Mouse (Mus musculus) limb, embryonic 15.5 days (tissue): ENCODE data around the gene Gm27029. TPM values are rescaled to one million over a fixed set of nuclear protein-coding genes. Genes with fewer than 3 reads are reported as not detected.

Experiments used
- ATAC-seq: fragments of 200-750 bp; cut with Nextera tagmentation; 2 replicates; pipeline ENCODE4 v1.8.0; 2017; ENCODE audit warnings: low read depth, moderate TSS enrichment; ENCODE audit not compliant: insufficient number of reproducible peaks, low FRiP score, low TSS enrichment
- H3K27ac ChIP-seq: fragments of 300-500 bp; sonication (generic); 2 replicates; pipeline ENCODE4 v1.5.1; 2015; ENCODE audit warnings: moderate library complexity, mild to moderate bottlenecking, inconsistent platforms
- H3K27me3 ChIP-seq: fragments of 300-500 bp; sonication (generic); 2 replicates; pipeline ENCODE4 v1.6.1; 2015; ENCODE audit warnings: inconsistent platforms
- H3K36me3 ChIP-seq: fragments of 300-500 bp; sonication (generic); 2 replicates; pipeline ENCODE4 v1.6.1; 2015; ENCODE audit warnings: inconsistent platforms
- H3K4me1 ChIP-seq: fragments of 300-500 bp; sonication (generic); 2 replicates; pipeline ENCODE4 v1.6.1; 2015; ENCODE audit warnings: inconsistent platforms
- H3K4me2 ChIP-seq: fragments of 300-500 bp; sonication (generic); 2 replicates; pipeline ENCODE4 v1.6.1; 2015; ENCODE audit warnings: mild to moderate bottlenecking, inconsistent platforms
- H3K4me3 ChIP-seq: fragments of 300-500 bp; sonication (generic); 2 replicates; pipeline ENCODE4 v1.5.1; 2015; ENCODE audit warnings: mild to moderate bottlenecking, inconsistent platforms
- H3K9ac ChIP-seq: fragments of 300-500 bp; sonication (generic); 2 replicates; pipeline ENCODE4 v1.6.1; 2015; ENCODE audit warnings: inconsistent platforms
- H3K9me3 ChIP-seq: fragments of 300-500 bp; sonication (generic); 2 replicates; pipeline ENCODE4 v1.6.1; 2016; ENCODE audit warnings: inconsistent platforms
- WGBS: fragments of 180-500 bp; shearing (Covaris S2); methylation state at CpG from one replicate; pipeline ENCODE4 v1.1.7; 2015; 5-methylcytosine and 5-hydroxymethylcytosine counted together
- polyA plus RNA-seq: library from polyadenylated mRNA; unstranded; fragments of >200 nt; fragmentation: Nextera tagmentation; extraction: Ambion mirVana; gene quantifications from 2 replicates; pipeline ENCODE4 v1.2.1, GENCODE M21; 2015

Gm27029 gene
- polyA plus RNA-seq, 1 experiment from 2014 or later = 11.8 TPM

- peak within 1 kb of the TSS; percentile 92 for H3K4me3 ChIP-seq
- no peaks in the 10 kb centered on the region for H3K27me3 ChIP-seq
- H3K4me2 ChIP-seq = peak within 1 kb of the TSS; percentile 90
- H3K9me3 ChIP-seq = no peaks in the 10 kb centered on the region
- peak within 1 kb of the TSS; percentile 70 for H3K9ac ChIP-seq
- peak within 1 kb of the TSS; percentile 91 for H3K27ac ChIP-seq
- 1% methylated on average over 58 of the region's 60 CpGs for WGBS
- H3K36me3 ChIP-seq = peaks cover 16% of the 10 kb centered on the region
- peaks cover 51% of the 10 kb centered on the region for H3K4me1 ChIP-seq
- ATAC-seq = peak; percentile 59
These were observed 41.4 kb upstream of the Gm27029 start, which contains the start of gene Vat1 for GRCm38 (mm10) chr11:101465869-101466551. Gene Vat1 (minus strand): TSS chr11:101466230.

GRCm38 (mm10) chr11:101465101-101465868 lies 40.7 kb upstream of the Gm27029 start:
- H3K27me3 ChIP-seq = no peaks in the 10 kb centered on the region
- ATAC-seq = peak; percentile 55; the same call in 1 of the 2 replicates
- H3K9ac ChIP-seq = peak overlapping the region; percentile 70
- peak overlapping the region; percentile 90 for H3K4me2 ChIP-seq
- WGBS = 1% methylated on average over 51 of the region's 51 CpGs
- peaks cover 51% of the 10 kb centered on the region for H3K4me1 ChIP-seq
- peak overlapping the region; percentile 91 for H3K27ac ChIP-seq
- peak overlapping the region; percentile 92 for H3K4me3 ChIP-seq
- peaks cover 22% of the 10 kb centered on the region for H3K36me3 ChIP-seq
- H3K9me3 ChIP-seq = no peaks in the 10 kb centered on the region

GRCm38 (mm10) chr11:101464211-101465100 lies 39.9 kb upstream of the Gm27029 start, which contains the start of gene Rnd2:
Gene Rnd2 (plus strand): TSS chr11:101464999.
- peak within 1 kb of the TSS; percentile 91 for H3K27ac ChIP-seq
- no peaks in the 10 kb centered on the region for H3K27me3 ChIP-seq
- H3K36me3 ChIP-seq = peaks cover 31% of the 10 kb centered on the region
- peaks cover 51% of the 10 kb centered on the region for H3K4me1 ChIP-seq
- peak within 1 kb of the TSS; percentile 90 for H3K4me2 ChIP-seq
- peak within 1 kb of the TSS; percentile 92 for H3K4me3 ChIP-seq
- WGBS = 7% methylated on average over 12 of the region's 12 CpGs
- peak within 1 kb of the TSS; percentile 70 for H3K9ac ChIP-seq
- no peaks in the 10 kb centered on the region for H3K9me3 ChIP-seq
- 0 out of 2 replicates have a peak, but pooled peaks have one; percentile 0 for ATAC-seq

- Histone ChIP-seq H3K4me1 (peaks cover 47% of the 10 kb centered on the region), H3K4me3 (no peak overlapping the region), H3K9ac (no peak overlapping the region), H3K27me3 (no peaks in the 10 kb centered on the region), H3K27ac (no peak overlapping the region), H3K36me3 (peaks cover 45% of the 10 kb centered on the region), H3K9me3 (no peaks in the 10 kb centered on the region), H3K4me2 (no peak overlapping the region)
- no peak for ATAC-seq
- WGBS = 38% methylated on average over 13 of the region's 13 CpGs
These were observed 38.2 kb upstream of the Gm27029 start for GRCm38 (mm10) chr11:101462583-101463440.

- no peak overlapping the region for H3K4me3 ChIP-seq
- H3K36me3 ChIP-seq = peaks cover 51% of the 10 kb centered on the region
- H3K9me3 ChIP-seq = no peaks in the 10 kb centered on the region
- peaks cover 40% of the 10 kb centered on the region for H3K4me1 ChIP-seq
- no peak overlapping the region for H3K4me2 ChIP-seq
- ATAC-seq = no peak
- no peak overlapping the region for H3K9ac ChIP-seq
- WGBS = 87% methylated on average over 14 of the region's 14 CpGs
- H3K27me3 ChIP-seq = no peaks in the 10 kb centered on the region
- H3K27ac ChIP-seq = no peak overlapping the region
These were observed 37.5 kb upstream of the Gm27029 start for GRCm38 (mm10) chr11:101462141-101462540.

GRCm38 (mm10) chr11:101460321-101460720 lies 35.7 kb upstream of the Gm27029 start:
- Histone ChIP-seq H3K4me1 (peaks cover 30% of the 10 kb centered on the region), H3K9ac (no peak overlapping the region), H3K4me2 (no peak overlapping the region), H3K36me3 (peaks cover 61% of the 10 kb centered on the region), H3K27ac (no peak overlapping the region), H3K9me3 (no peaks in the 10 kb centered on the region), H3K4me3 (no peak overlapping the region), H3K27me3 (no peaks in the 10 kb centered on the region)
- 85% methylated on average over 15 of the region's 15 CpGs for WGBS
- ATAC-seq = no peak

- H3K9me3 ChIP-seq = no peaks in the 10 kb centered on the region
- peaks cover 30% of the 10 kb centered on the region for H3K4me1 ChIP-seq
- H3K27ac ChIP-seq = no peak overlapping the region
- no peaks in the 10 kb centered on the region for H3K27me3 ChIP-seq
- no peak for ATAC-seq
- no peak overlapping the region for H3K4me3 ChIP-seq
- H3K4me2 ChIP-seq = no peak overlapping the region
- H3K36me3 ChIP-seq = peaks cover 61% of the 10 kb centered on the region
- H3K9ac ChIP-seq = no peak overlapping the region
- WGBS = 50% methylated on average over 6 of the region's 6 CpGs
These were observed 35.1 kb upstream of the Gm27029 start for GRCm38 (mm10) chr11:101459716-101460115.

- H3K4me3 ChIP-seq = no peak overlapping the region
- ATAC-seq = no peak
- H3K9ac ChIP-seq = no peak overlapping the region
- no peaks in the 10 kb centered on the region for H3K27me3 ChIP-seq
- H3K4me2 ChIP-seq = no peak overlapping the region
- 83% methylated on average over 12 of the region's 12 CpGs for WGBS
- H3K9me3 ChIP-seq = no peaks in the 10 kb centered on the region
- H3K36me3 ChIP-seq = peaks cover 61% of the 10 kb centered on the region
- no peak overlapping the region for H3K27ac ChIP-seq
- peaks cover 20% of the 10 kb centered on the region; the same call in 1 of the 2 replicates for H3K4me1 ChIP-seq
These were observed 33.6 kb upstream of the Gm27029 start for GRCm38 (mm10) chr11:101458217-101458616.

GRCm38 (mm10) chr11:101457631-101458030 lies 33.0 kb upstream of the Gm27029 start:
- Histone ChIP-seq H3K4me2 (no peak overlapping the region), H3K4me3 (no peak overlapping the region), H3K27me3 (no peaks in the 10 kb centered on the region), H3K9me3 (no peaks in the 10 kb centered on the region), H3K27ac (no peak overlapping the region), H3K4me1 (peaks cover 15% of the 10 kb centered on the region; the same call in 1 of the 2 replicates), H3K36me3 (peaks cover 60% of the 10 kb centered on the region), H3K9ac (no peak overlapping the region)
- ATAC-seq = no peak
- 90% methylated on average over 9 of the region's 9 CpGs for WGBS

GRCm38 (mm10) chr11:101455627-101456026 lies 31.0 kb upstream of the Gm27029 start:
- H3K4me1 ChIP-seq = peaks cover 14% of the 10 kb centered on the region; the same call in 1 of the 2 replicates

More at GRCm38 (mm10) chr11:101455627-101456026, 31.0 kb upstream of the Gm27029 start:
- 82% methylated on average over 7 of the region's 7 CpGs for WGBS
- H3K27ac ChIP-seq = no peak overlapping the region
- no peaks in the 10 kb centered on the region for H3K9me3 ChIP-seq
- no peak overlapping the region for H3K4me3 ChIP-seq
- peaks cover 42% of the 10 kb centered on the region for H3K36me3 ChIP-seq
- H3K4me2 ChIP-seq = no peak overlapping the region
- H3K27me3 ChIP-seq = no peaks in the 10 kb centered on the region
- no peak for ATAC-seq
- no peak overlapping the region for H3K9ac ChIP-seq
